Mouse (Mus musculus) right cerebral cortex, adult 18-20 months (tissue): ENCODE data around the gene Zfp97.
"Not testable (repeated sequence)": the region's sequence is repeated elsewhere in the genome, so short reads cannot be mapped to it uniquely, and the experiment has no call there.

ENCODE experiments used
- DNase-seq: peaks from one replicate; pipeline ENCODE4 v3.0.0; 2022; ENCODE audit warnings: mixed read lengths

Zfp97 gene

GRCm38 (mm10) chr17:17120830-17121502 lies at the start of gene Zfp97:
Gene Zfp97 (plus strand): TSS chr17:17121415.
- not testable (repeated sequence) for DNase-seq

GRCm38 (mm10) chr17:17178757-17179413 lies 57.7 kb downstream of the Zfp97 start:
- DNase-seq, result not testable (repeated sequence)

- not testable (repeated sequence) for DNase-seq
Observed at GRCm38 (mm10) chr17:17194761-17195160, 73.5 kb downstream of the Zfp97 start.

- DNase-seq, result no peak
Observed at GRCm38 (mm10) chr17:17195178-17195577, 74.0 kb downstream of the Zfp97 start.

- DNase-seq, result not testable (repeated sequence)
Observed at GRCm38 (mm10) chr17:17196111-17196510, 74.9 kb downstream of the Zfp97 start.
